Mouse (Mus musculus) mesoderm, embryonic 11.5 days (tissue): ENCODE data around the gene Tenm4.

Experiments
- DNase-seq: peaks from one replicate; pipeline ENCODE4 v3.0.0-alpha.2; 2012; ENCODE audit warnings: low read depth, low spot score

Tenm4 gene

DNA sequence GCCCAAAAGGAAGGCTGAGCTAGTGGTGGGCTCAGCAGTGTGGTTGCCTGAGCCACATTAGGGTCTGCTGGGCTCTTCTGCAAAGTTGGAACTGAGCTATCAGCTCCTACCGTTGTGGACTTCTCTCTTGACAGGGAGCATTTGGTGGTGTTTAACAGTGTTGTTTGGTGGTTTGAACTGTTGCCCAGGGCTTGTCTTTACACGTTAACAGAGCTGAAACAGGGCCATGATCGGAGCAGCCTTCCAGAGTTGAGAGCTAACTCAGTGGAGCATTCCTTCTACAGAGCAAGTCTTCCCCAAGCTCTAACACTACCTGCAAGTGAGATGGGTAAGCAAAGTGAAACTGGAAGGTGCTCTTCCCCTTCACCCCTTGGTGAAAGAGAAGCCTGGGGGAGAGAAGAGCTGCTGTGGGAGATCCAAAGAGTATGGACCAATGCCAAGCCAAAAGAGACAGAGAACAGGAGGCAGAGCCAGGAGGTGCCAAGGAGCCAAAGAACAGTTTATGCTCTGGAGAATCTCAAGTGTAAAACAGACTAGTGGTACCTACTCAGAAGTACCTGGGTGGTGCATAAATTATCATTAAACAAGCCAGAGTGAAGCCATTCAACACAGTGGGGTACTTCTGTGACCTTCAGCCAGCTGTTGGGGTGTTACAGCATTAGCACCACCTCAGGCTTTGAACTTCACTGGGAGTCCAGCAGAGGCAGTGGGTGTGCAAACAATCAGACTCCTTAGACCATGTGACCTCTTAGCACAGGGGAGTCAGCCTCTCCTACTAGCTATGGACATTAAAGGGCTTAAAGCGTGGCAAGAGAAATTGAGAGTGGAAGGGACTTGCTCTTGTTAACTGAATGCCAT is 71.5 kb downstream of the Tenm4 start:
- DNase-seq, result no peak

- DNase-seq, result no peak
Observed at GRCm38 (mm10) chr7:96244796-96245195, 73.8 kb downstream of the Tenm4 start.

- no peak for DNase-seq
Observed at GRCm38 (mm10) chr7:96259630-96260029, 88.6 kb downstream of the Tenm4 start.

DNA sequence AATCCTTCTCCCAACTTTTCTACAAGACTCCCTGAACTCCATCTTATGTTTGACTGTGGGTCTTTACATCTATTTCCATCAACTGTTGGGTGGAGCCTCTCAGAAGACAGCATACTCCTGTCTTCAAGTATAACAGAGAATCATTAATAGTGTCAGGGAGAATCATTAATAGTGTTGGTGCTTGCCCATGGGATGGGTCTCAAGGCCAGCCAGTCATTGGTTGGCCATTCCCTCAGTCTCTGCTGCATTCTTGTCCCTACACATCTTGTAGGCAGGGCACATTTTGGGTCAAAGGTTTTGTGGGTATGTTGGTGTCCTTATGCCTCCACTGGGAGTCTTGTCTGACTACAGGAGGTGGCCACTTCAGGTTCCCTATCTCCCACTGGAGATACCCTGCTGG is 91.1 kb downstream of the Tenm4 start:
- no peak for DNase-seq

GRCm38 (mm10) chr7:96265941-96266340 is 94.9 kb downstream of the Tenm4 start:
- DNase-seq, result no peak

GRCm38 (mm10) chr7:96267266-96267665 is 96.2 kb downstream of the Tenm4 start:
- peak; percentile 15 for DNase-seq

- no peak for DNase-seq
Observed at GRCm38 (mm10) chr7:96270684-96271083, 99.6 kb downstream of the Tenm4 start.

- DNase-seq, result no peak
Observed at GRCm38 (mm10) chr7:96272068-96272467, 101.0 kb downstream of the Tenm4 start.

DNA sequence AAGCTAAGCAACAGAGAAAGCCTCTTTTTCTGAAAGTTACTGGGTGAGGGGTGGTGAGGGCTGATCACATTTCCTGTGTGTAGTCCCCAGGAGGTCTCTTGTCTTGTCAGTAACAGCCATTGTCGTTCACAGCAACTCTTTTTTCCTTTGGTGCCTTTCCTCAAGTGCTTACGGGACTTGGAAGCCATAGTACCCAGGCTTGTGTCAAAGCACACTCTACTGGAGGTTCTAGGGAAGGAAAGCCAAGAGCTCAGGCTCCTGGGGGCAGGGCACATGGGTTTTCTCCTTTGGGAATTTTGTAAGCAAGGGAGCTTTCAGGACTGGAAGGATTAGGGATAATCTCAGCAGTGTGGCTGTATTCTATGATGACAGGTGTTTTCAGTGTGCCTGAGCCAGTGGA is 103.4 kb downstream of the Tenm4 start:
- DNase-seq, result no peak

- no peak for DNase-seq
Observed at GRCm38 (mm10) chr7:96277550-96277949, 106.5 kb downstream of the Tenm4 start.

GRCm38 (mm10) chr7:96278378-96278777 is 107.3 kb downstream of the Tenm4 start:
- no peak for DNase-seq

GRCm38 (mm10) chr7:96280795-96281194 is 109.7 kb downstream of the Tenm4 start:
- no peak for DNase-seq

- no peak for DNase-seq
Observed at GRCm38 (mm10) chr7:96290576-96290975, 119.5 kb downstream of the Tenm4 start.

- no peak for DNase-seq
Observed at GRCm38 (mm10) chr7:96295959-96296358, 124.9 kb downstream of the Tenm4 start.

DNA sequence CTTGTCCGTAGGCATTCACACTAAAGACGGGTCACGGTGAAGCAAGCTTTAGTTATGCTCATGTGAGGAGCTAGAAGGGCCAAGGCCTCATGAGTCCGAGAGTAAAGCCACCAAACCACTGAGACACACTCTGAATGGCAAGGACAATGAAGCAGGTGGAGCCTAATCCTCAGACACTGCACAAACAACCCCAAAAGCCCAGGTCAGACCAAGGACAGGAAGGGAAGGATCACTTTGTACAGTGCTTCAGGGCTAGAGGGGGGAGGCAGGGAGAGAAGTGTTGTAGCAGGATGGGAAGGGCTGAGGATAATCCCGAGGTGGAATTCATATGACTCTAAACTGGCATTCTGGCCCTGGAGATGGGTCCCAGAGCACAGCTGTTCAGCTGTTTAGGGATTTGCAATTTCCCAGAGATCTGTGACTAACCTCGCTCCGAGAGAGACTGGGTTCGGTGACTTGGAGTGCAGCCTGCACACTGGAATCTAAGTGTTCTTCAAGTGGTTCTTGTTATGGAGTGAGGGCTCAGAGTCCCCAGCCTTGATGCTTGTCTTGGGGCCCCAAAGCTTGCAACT is 129.9 kb downstream of the Tenm4 start:
- no peak for DNase-seq

GRCm38 (mm10) chr7:96301813-96302212 is 130.8 kb downstream of the Tenm4 start:
- DNase-seq, result peak; percentile 63

- peak; percentile 35 for DNase-seq
Observed at GRCm38 (mm10) chr7:96303963-96304362, 132.9 kb downstream of the Tenm4 start.

- DNase-seq, result no peak
Observed at GRCm38 (mm10) chr7:96305382-96305935, 134.4 kb downstream of the Tenm4 start.

DNA sequence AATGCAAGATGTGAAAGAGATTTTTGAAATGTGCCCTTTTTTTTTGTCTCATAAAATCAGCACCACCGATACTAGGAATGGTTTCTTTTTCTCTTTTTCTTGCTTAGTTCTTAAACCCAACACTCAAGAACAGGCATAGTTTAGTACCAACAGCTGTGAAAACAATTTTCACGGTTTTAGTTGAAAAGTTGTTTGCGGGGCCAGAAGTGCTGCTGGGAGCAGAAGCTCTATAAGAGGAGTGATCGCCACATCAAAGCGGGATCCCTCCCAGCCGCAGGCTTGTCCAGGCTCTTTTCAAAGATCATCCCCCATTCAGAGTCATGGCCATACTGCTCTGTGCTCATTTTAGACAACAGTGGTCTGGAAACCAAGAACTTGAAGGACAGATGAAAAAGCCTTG is 137.1 kb downstream of the Tenm4 start:
- DNase-seq, result peak; percentile 22

DNA sequence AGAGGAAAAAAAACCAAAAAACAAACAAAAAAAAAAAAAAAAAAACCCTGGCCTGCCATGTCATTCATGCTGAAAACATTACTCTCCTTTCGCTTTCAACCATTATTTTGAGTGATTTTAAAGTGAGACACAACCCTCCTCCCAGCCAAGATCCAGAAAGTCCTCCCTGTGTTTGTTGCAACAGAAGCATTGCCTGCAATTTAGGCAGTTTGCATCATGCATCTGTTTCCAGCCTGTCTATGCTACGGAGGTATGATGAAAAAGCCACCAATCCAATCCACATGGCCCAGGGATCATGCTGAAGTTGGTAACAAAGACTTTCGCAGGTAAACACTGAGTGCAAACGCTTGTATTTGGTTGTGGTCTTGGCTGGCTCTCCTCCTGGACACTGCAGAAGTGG is 158.3 kb downstream of the Tenm4 start:
- no peak for DNase-seq

GRCm38 (mm10) chr7:96331186-96331585 is 160.1 kb downstream of the Tenm4 start:
- DNase-seq, result no peak

- peak; percentile 51 for DNase-seq
Observed at GRCm38 (mm10) chr7:96334361-96334760, 163.3 kb downstream of the Tenm4 start.

- DNase-seq, result peak; percentile 54
Observed at GRCm38 (mm10) chr7:96336376-96336775, 165.3 kb downstream of the Tenm4 start.
